Mouse (Mus musculus): Measurements from ENCODE around the gene Trappc12.

DNA sequence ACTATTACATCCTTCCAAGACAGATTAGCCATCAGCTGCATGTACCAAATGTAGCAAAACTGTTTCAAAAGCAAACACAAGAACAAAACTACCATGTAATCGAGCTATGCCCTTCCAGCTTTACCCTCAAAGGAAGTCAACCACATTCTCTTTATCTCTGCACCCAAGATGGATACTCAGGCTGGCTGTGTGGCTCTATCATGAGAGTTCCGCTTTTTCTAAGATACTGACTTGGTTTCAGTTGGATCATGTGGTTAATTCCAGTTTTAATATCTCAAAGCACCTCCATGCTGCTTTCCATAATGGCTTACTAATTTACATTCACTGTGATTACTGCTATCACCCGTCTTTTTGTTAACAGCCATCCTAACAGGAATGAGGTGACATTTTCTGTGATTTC is 6.9 kb downstream of the Trappc12 start:
- TF ChIP-seq GATA1 (IDR thresholded peaks at IDR 0.05; ENCODE audit: low read length) (no peak), TAL1 (IDR thresholded peaks at IDR 0.05; ENCODE audit: low read length) (no peak)

Measured in erythroblast, embryonic 14.5 days (primary cell).